Mouse (Mus musculus): ENCODE measurements around the gene Gkap1.

DNA sequence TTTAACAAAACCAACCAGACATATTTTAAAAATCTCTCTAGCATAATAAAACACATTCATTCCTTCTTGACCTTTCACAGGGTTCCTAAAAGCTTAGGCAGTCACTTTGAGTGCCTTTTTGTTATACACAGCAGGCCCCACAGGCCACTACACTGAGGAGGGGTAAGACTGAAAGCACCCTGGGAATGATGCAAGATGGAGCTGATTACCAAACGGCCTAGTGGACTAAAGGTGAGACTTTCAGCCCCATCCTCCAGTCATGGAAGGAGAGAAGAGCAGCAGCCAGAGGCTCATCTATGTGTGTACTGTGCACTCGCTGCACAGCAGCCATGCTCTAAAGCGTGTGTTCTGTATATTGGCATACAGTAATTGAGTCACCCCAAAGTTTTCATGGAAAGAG is 80.6 kb downstream of the Gkap1 start:
- TF ChIP-seq CTCF (IDR thresholded peaks at IDR 0.05 in 2 of 3, conservative IDR thresholded peaks at IDR 0.05 in 1 of 3; ENCODE audit: control insufficient read depth in 1 of 3, insufficient read depth in 1 of 3, low read depth in 2 of 3, low read length in 3 of 3, poor library complexity in 1 of 3, severe bottlenecking in 1 of 3) = no peak
- TF ChIP-seq UBTF (IDR thresholded peaks at IDR 0.05; ENCODE audit: borderline replicate concordance, insufficient read depth, low read depth, low read length) = no peak
- TF ChIP-seq POLR2A (IDR thresholded peaks at IDR 0.05; ENCODE audit: control insufficient read depth in 1 of 2, insufficient read depth in 1 of 2, low read depth in 1 of 2, low read length in 2 of 2, poor library complexity in 1 of 2) = no peak
- TF ChIP-seq USF2 (IDR thresholded peaks at IDR 0.05; ENCODE audit: borderline replicate concordance in 1 of 2, insufficient read depth in 1 of 2, low read depth in 1 of 2, low read length in 2 of 2) = no peak
- no peak for TF ChIP-seq MAFK (IDR thresholded peaks at IDR 0.05; ENCODE audit: borderline replicate concordance, low read depth, low read length)
- no peak for TF ChIP-seq TCF12 (IDR thresholded peaks at IDR 0.05; ENCODE audit: low read depth, low read length)
